Mouse (Mus musculus) liver, adult (tissue): Measurements from ENCODE around the gene Stx8.

Experiments
- GATA4 ChIP-seq: IDR thresholded peaks from 2 replicates; pipeline ENCODE4 v1.6.1; 2014; ENCODE audit warnings: mild to moderate bottlenecking, low read length; ENCODE audit not compliant: insufficient replicate concordance

The Stx8 gene

DNA sequence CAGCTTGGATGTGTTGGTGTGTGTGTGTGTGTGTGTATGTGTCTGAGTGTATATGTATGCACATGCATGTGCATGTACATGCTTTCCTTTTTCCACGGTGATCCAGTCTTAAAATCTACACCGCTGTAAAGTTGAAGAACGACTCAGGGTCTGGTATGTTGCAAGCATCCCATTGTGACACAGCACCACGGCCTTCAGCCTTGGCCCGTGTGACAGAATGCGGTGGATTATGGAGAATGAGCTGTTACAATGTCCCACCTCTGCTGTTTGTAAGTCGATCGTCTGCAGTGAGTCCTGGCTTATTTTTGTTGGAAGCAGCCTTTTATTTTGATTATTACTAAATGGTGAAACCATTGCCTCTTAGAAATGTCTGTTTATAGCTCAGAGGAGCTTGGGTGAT, 52.2 kb downstream of the Stx8 start:
- TF ChIP-seq GATA4, result no peak

DNA sequence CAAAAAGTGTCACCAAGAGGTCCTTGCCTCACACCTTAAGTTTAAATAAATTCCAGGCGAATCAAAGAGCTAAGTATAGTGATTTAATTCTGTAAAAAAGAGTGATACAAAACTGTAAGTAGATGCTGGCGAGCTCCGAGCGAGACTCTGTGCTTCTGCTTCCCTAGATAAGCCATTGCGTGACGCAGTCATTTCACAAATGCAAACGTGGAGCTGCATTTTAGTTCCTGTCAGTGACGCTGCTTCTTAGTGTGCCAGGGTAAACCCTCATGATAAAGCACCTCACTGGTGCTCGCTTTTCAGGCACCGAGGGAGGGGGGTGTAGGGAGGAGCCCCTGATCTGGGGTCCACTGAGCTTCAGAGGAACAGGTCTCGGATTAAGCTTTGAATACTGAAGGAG, 53.2 kb downstream of the Stx8 start:
- no peak for TF ChIP-seq GATA4

DNA sequence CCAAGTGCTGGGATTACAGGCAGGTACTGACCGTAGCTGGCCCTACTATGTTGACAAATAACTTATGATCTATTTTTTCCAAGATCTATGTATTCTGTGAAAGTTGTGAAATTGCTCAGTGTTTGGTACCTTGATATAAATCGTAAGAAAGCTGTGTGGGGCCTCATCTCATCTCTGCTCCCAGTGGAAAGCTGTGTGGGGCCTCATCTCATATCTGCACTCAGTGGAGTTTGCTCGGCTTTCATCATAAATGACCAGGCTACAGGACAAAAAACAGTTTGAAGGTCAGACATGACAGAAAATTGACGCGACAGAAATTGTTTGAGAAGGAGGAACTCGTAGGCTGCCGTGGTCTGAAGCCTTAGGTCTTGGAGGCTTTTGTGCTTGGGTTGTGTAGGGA, 56.0 kb downstream of the Stx8 start:
- no peak for TF ChIP-seq GATA4

DNA sequence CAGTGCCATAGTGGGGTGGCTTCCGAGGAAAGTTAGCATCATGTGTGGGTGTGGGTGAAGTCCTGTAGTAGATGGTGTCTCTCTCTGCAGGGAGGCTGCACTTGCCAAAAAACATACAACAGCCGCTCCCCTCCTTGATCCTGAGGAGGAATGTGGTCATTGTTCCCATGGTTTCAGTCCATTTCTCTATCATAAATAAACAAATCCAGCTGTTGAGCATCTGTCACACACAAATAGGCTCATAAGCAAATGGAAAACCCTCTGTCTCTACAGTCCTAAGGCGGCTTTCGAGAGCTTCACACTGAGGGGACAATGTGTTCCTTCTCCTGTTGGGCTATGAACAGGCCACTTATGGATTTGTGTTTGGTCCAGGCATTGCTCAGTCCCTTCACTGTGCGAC, 56.9 kb downstream of the Stx8 start:
- no peak for TF ChIP-seq GATA4

DNA sequence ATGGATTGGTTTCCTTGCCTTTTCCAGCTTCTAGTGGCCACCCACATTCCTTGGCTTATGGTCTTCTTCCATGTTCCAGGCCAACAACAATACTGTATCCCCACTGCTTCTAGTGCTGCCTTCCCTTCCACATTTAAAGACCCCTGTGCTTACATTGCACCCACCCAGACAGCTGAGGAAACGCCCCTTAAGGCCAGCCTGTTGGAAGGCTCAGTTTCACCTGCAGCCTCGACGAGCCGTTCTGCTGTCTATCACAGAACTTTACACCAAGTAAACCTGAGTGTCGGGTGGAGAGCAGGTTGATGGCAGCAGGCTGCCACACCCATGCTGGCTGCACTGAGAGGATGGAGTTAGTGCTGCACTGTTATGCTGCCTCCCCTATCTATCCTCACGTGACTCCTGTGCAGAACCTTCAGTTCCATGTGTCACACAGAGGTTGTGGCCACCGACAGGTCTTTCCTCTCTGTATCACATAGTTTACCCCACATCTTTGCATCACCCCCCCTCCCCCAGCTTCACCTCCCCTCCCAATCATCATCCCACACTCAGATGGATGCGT, 57.9 kb downstream of the Stx8 start:
- TF ChIP-seq GATA4, result no peak

DNA sequence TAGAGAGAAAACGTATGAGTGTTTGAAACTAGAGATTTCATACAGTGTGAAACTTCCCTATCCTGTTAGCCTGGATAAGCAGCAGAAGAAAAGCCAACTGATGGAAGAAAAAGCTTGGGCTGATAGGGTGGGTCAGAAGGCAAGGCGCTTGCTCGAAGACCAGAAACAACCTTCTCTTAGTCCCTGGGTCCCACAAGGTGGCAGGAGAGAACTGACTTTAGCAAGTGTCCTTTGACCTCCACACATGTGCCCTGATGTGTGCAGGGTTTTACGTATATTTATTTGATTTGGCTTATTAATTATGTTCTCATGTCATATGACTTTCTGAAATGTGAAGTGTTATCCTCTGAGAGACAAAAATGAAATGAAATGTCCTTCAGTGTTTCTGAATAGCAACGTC, 60.6 kb downstream of the Stx8 start:
- TF ChIP-seq GATA4, result no peak

DNA sequence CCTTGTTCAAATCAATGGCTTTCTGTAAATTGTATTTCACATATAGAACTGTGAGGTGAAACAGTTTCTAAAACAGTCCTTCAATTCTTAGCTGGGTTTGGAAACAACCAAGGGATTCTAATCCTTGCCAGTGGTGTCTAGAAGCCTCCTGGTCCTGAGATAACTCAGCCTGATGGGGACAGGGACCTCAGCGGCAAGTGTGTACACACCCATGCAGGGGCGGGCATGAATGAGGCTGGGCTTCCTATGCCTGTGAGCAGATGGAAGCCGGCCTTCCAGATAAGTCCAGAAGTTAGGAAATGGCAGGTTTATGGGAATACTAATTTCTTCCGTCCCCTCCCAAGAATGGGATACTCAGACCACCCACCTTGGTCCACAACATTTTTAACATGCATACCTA, 63.1 kb downstream of the Stx8 start:
- TF ChIP-seq GATA4, result no peak

DNA sequence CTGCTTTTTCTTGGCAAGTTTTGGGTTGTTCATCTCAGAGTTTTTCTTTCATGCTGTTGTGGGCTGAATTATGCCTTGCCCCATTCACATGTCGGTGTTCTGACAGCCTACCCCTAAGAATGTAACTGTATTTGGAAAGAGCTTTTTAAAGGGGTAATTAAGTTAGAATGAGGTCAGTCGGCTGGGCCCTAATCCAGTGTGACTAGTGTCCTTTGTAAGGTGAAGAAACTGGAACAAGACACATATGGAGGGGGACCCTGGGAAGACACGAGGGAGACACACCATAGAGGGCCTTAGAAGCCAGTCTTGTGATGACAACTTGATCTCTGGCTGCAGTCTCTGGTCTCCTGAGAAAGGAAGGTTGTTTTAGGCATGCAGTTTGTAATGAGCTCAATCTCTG, 63.9 kb downstream of the Stx8 start:
- TF ChIP-seq GATA4, result no peak

DNA sequence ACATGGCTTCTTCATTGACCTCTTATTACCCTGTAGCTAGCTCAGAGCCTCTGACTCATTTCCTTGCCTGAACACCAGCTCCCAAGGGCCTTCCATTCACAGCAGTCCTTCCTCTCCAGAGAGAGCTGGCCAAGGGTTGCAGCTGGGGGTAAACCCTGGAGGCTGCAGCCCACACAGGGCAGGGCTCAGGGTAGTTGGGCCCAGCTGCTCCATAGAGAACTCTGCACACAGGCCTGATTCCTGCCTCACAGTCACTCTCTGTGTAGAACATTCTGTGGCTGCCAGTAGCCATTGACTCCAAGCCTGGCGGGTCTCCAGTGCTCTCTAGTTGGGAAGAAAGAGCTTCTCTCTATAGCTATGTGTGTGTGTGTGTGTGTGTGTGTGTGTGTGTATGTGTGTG, 64.8 kb downstream of the Stx8 start:
- no peak for TF ChIP-seq GATA4

DNA sequence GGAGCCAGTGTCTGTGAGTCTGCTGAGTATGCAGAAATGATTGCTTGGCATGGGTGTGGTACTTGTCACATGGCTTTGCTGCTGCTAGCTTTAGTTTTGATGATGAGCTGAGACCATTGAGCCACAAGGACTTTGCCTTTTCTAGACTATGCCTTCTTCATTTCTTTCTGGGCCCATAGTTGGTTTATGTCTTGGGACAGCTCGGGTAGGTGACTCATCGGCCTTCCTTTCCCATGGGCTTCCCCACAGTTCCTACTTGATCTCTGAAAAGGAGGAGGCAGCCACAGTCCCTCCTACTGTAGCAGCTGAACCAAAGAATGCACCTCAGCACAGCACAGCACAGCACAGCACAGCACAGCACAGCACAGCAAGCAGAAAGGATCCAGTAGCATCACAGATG, 66.5 kb downstream of the Stx8 start:
- TF ChIP-seq GATA4, result no peak

DNA sequence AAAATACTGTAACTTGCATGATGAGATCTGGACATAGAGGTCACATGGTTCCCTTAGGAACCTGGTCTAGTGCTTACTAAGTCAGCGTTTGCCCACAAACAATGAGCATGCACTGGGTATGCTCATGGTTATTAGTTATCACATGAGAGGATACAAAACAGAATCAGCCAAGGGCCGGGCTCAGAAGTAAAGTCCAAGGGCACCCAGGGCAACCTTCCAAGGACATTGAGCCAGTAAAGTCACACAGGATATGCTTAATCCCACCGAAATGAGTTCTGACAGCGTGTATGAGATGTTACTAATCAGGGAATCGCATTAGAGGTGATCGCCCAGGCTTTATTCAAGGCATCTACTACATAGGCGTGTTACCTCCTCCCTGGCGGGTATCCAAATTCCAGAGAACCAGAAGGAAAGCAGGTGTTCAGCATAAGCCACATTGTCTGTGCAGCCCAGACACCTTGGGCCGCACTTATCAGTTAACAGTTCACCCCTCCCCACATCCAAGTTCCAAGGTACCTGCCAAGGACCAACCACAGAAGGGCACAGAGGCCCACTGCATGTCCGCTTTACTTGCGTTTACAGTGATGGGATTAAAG, 67.4 kb downstream of the Stx8 start:
- no peak for TF ChIP-seq GATA4

DNA sequence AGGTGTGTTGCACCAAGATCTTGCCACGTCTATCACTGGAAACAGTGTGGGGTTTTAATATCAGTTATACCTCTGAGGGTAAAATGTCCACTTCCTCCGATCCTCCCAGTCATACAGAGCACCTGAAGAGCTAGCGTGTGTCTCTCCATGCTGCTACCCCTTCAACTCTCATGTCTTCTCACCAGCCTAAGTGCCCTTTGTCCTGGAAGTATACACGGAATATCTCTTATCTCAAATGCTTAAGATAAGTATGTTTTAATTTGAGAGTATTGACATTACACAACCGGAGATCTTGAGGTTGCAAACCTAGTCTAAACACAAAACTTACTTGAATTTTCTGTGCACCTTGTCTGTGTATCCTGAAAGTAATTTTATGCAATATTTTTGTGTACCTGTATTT, 68.4 kb downstream of the Stx8 start:
- TF ChIP-seq GATA4, result no peak

DNA sequence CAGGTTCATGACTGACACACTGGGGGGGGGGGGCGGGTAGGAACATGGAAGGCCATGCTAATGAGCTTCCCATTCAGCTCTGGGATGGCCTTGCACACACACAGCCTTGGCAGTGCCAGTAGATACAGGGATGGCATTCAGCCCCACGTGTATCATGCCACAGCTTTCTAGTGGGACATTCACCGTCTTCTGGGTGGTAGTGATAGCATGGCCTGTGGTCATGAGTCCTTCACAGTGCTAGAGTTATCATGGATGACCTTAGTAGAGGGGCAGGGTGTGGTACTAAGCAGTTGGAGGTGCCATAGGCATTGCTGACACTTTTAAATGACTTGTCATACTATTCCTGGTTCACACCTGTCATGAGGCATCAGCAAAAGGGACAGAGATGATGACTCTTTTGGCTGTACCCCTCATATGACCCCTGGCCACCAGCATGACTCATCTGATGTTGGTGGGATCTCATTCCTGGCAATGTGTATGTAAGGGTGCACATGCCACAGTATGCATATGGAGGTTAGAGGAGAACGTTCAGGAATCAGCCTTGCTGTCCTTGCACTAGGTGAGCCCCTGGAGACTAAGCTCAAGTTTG, 69.4 kb downstream of the Stx8 start:
- TF ChIP-seq GATA4, result no peak

DNA sequence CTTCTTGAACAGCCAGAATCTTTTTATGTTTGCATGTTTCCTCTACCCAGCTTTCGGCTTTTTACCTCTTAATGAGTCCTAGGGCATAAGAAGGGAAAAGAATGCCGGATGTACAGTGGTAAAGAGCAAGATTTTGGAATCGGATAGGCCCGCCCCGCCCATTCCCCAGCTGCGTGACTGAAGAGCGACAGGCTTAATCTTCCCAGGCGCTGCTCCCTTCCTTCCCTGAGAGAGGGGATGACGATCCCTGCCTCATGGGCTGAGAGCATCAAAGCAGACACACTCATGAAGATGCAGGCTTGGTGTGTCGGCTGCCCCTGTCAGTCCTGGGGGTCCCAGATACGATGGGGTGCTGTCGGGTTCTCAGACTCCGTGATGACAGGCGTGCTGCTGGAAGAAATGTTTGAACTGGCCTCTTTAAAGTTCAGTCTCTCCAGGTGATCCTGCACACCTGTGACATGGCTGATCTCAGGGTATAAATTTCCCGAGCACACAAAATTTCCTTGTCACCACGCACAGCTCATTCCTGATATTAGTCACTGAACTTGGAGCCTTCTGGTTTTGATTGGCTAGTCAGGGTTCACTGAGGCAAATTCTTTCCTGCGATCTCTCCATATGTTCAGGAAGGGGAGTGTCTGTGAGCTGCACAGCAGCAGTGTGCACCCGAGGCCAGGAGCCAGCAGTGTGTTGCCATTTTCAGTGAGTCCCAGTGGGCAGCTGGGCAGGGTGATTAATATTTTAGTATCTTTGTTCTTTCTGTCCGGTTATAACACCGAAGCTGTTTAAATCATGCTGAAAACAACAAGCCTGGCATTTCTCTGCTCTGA, 70.4 kb downstream of the Stx8 start:
- no peak for TF ChIP-seq GATA4

DNA sequence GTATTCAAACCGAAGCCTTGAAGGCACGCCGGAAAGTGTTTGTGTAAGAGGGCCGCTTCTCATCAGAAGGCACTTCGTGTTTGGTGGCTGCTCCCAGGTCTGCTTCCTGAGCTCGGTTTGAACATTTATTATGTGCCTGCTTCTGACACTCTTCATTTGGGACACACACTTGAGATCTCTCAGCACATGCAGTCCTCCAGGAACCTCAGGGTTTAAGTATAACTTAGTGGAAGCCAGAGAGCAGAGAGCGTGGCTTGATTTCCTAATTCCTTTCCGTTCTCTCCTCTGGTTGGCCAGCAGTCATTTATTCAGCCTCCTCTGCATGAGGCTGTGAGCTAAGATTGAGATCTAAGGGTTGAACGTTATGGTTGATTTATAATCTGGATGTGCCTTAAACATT, 71.1 kb downstream of the Stx8 start:
- no peak for TF ChIP-seq GATA4

DNA sequence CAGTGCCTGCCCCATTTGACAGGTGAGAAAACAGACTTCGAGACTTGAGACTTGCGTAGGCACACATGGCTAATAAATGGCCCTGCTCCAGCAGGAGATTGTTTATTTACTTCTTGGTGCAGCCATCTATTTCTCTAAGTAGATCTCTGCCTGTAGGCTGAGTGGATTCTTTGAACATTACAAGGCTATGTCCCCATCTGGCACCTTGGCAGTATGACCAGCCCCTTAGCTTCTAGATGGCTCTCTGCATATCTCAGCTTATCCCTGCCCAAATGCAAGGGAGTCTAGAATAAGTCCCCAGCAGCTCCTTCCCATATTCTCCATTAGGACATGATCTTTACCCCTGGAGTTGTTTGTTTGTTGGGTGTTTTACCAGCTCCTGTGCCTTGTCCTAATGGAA, 72.1 kb downstream of the Stx8 start:
- no peak for TF ChIP-seq GATA4
